Mouse (Mus musculus) ES-E14 (cell line): ENCODE measurements around the gene Steap3.

Source experiments
- CHD2 ChIP-seq: IDR thresholded peaks from 2 replicates; pipeline ENCODE4 v1.6.1; 2014; ENCODE audit warnings: mild to moderate bottlenecking, low read depth, low read length, inconsistent platforms
- HCFC1 ChIP-seq: IDR thresholded peaks from 2 replicates; pipeline ENCODE4 v1.6.1; 2012; ENCODE audit warnings: low read length, inconsistent platforms, borderline replicate concordance; ENCODE audit not compliant: insufficient read depth
- MAFK ChIP-seq: IDR thresholded peaks from 2 replicates; pipeline ENCODE4 v1.6.1; 2014; ENCODE audit warnings: mild to moderate bottlenecking, low read depth, low read length, inconsistent platforms; ENCODE audit not compliant: insufficient read depth

DNA sequence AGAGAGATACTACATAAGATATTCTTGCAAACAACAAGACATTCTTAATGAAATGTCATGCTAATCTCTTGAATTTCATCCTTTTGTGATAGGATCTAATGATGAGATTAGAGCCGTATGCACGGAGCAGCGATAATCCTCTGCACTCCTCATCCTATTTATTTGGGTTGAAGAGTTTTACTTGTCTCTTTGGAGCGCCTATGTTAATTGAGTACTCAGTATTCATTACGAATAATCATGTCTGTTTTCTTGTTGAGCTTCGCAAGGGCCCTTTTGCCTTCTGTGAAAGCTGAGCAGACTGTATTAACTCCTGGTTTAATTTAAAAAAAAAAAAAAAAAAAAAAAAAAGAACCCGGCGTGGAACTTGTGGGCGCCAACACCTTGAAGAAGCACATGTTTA is 85.8 kb downstream of the Steap3 start:
- TF ChIP-seq CHD2 (no peak), HCFC1 (no peak), MAFK (no peak)
